Mouse (Mus musculus) ES-E14 (cell line): ENCODE results near the gene Robo2. TPM values are rescaled to one million over a fixed set of nuclear protein-coding genes. Genes with fewer than 3 reads are reported as not detected.

Experiments
- DNase-seq: peaks from one replicate; pipeline ENCODE4 v3.0.0-alpha.2; 2013; ENCODE audit warnings: low read depth, low spot score
- H3K27ac ChIP-seq: 2 replicates; pipeline ENCODE4 v1.5.1; 2012; ENCODE audit warnings: low read depth, mild to moderate bottlenecking, low read length, moderate library complexity, mixed read lengths; ENCODE audit not compliant: poor library complexity, insufficient read depth, severe bottlenecking
- H3K36me3 ChIP-seq: 2 replicates; pipeline ENCODE4 v1.6.1; 2012; ENCODE audit warnings: mild to moderate bottlenecking, low read length, moderate library complexity, mixed read lengths; ENCODE audit not compliant: control insufficient read depth, poor library complexity, insufficient read depth, severe bottlenecking
- H3K4me1 ChIP-seq, 2 experiments: fragments of 150-350 bp in 1 of 2; sonication (generic) in 1 of 2; 2 replicates each; pipeline ENCODE4 v1.6.1; 2012; ENCODE audit warnings: low read length in 2 of 2, mild to moderate bottlenecking in 1 of 2, mixed read lengths in 1 of 2; ENCODE audit not compliant: control insufficient read depth in 2 of 2, insufficient read depth in 2 of 2, poor library complexity in 1 of 2
- H3K4me3 ChIP-seq, 2 experiments: fragments of 150-350 bp in 1 of 2; sonication (generic) in 1 of 2; 2 replicates each; pipeline ENCODE4 v1.5.1; 2012; ENCODE audit warnings: low read length in 2 of 2, low read depth in 1 of 2, mild to moderate bottlenecking in 1 of 2, mixed read lengths in 1 of 2; ENCODE audit not compliant: insufficient read depth in 1 of 2, poor library complexity in 1 of 2, severe bottlenecking in 1 of 2
- H3K9ac ChIP-seq: 2 replicates; pipeline ENCODE4 v1.6.1; 2012; ENCODE audit warnings: low read depth, mild to moderate bottlenecking, low read length, mixed read lengths; ENCODE audit not compliant: poor library complexity, insufficient read depth, severe bottlenecking
- H3K9me3 ChIP-seq: fragments of 150-350 bp; sonication (generic); 2 replicates; pipeline ENCODE4 v1.6.1; 2012; ENCODE audit warnings: low read depth, mild to moderate bottlenecking, low read length; ENCODE audit not compliant: control insufficient read depth, insufficient read depth
- CHD2 ChIP-seq: IDR thresholded peaks from 2 replicates; pipeline ENCODE4 v1.6.1; 2014; ENCODE audit warnings: mild to moderate bottlenecking, low read depth, low read length, inconsistent platforms
- HCFC1 ChIP-seq: IDR thresholded peaks from 2 replicates; pipeline ENCODE4 v1.6.1; 2012; ENCODE audit warnings: low read length, inconsistent platforms, borderline replicate concordance; ENCODE audit not compliant: insufficient read depth
- MAFK ChIP-seq: IDR thresholded peaks from 2 replicates; pipeline ENCODE4 v1.6.1; 2014; ENCODE audit warnings: mild to moderate bottlenecking, low read depth, low read length, inconsistent platforms; ENCODE audit not compliant: insufficient read depth
- ZC3H11A ChIP-seq: IDR thresholded peaks from 2 replicates; pipeline ENCODE4 v1.6.1; 2012; ENCODE audit warnings: low read depth, mild to moderate bottlenecking, inconsistent platforms, low read length, borderline replicate concordance
- ZNF384 ChIP-seq: IDR thresholded peaks from 2 replicates; pipeline ENCODE4 v1.6.1; 2012; ENCODE audit warnings: low read depth, low read length, inconsistent platforms
- in situ Hi-C, 2 experiments: fragments of 600-800 bp; cut with MboI; formaldehyde crosslinking; loops; one replicate each; pipeline ENCODE4 v1.15.1; 2025; ENCODE audit warnings: low sequenced_read_pairs in 2 of 2, inconsistent platforms in 1 of 2; ENCODE audit not compliant: unreplicated experiment in 2 of 2
- total RNA-seq: library from RNA; depleted of rRNA; stranded (reverse); fragments of 300-350 nt; gene quantifications from 2 replicates; pipeline ENCODE4 v1.2.3, GENCODE M21; 2012

The Robo2 gene
- total RNA-seq, 1 experiment = 5.5 TPM

GRCm38 (mm10) chr16:74408566-74408965 is 3.1 kb downstream of the Robo2 start:
- TF ChIP-seq ZC3H11A = no peak
- no peak for TF ChIP-seq HCFC1
- H3K4me3 ChIP-seq = no peak overlapping the region

GRCm38 (mm10) chr16:74397291-74397690 is 14.3 kb downstream of the Robo2 start:
- no peak for DNase-seq
- H3K4me3 ChIP-seq = no peak overlapping the region
- no peak overlapping the region for H3K27ac ChIP-seq
- no peaks in the 10 kb centered on the region for H3K36me3 ChIP-seq
- TF ChIP-seq ZNF384 (no peak), ZC3H11A (no peak), MAFK (no peak), CHD2 (no peak), HCFC1 (no peak)
- no peaks in the 10 kb centered on the region for H3K9me3 ChIP-seq
- H3K9ac ChIP-seq = no peak overlapping the region
- H3K4me1 ChIP-seq = no peaks in the 10 kb centered on the region
- in situ Hi-C loops = no loop called here

More at GRCm38 (mm10) chr16:74408566-74408965, 3.1 kb downstream of the Robo2 start:
- Histone ChIP-seq H3K27ac (no peak overlapping the region), H3K9ac (no peak overlapping the region), H3K4me1 (no peaks in the 10 kb centered on the region; a peak in 1 of 4 replicates), H3K9me3 (no peaks in the 10 kb centered on the region), H3K36me3 (no peaks in the 10 kb centered on the region)
- in situ Hi-C loops = no loop called here
- DNase-seq = no peak

- H3K4me1 ChIP-seq = no peaks in the 10 kb centered on the region
Observed at GRCm38 (mm10) chr16:74395678-74396077, 15.9 kb downstream of the Robo2 start.

GRCm38 (mm10) chr16:74379458-74379857 is 32.2 kb downstream of the Robo2 start:
- no peak overlapping the region for H3K27ac ChIP-seq
- no peak overlapping the region for H3K4me3 ChIP-seq
- H3K9me3 ChIP-seq = no peaks in the 10 kb centered on the region
- in situ Hi-C loops = no loop called here
- H3K9ac ChIP-seq = no peak overlapping the region
- H3K4me1 ChIP-seq = 0 out of 4 replicates have a peak, but pooled peaks cover 0 to 2% of the 10 kb centered on the region in 2 experiments
- DNase-seq = no peak
- H3K36me3 ChIP-seq = no peaks in the 10 kb centered on the region
- no peak for TF ChIP-seq MAFK
- no peak for TF ChIP-seq CHD2
- no peak for TF ChIP-seq HCFC1
- no peak for TF ChIP-seq ZC3H11A
- TF ChIP-seq ZNF384 = no peak

More at GRCm38 (mm10) chr16:74395678-74396077, 15.9 kb downstream of the Robo2 start:
- Histone ChIP-seq H3K9me3 (no peaks in the 10 kb centered on the region), H3K4me3 (no peak overlapping the region), H3K27ac (no peak overlapping the region), H3K36me3 (no peaks in the 10 kb centered on the region), H3K9ac (no peak overlapping the region)
- no peak for TF ChIP-seq HCFC1
- TF ChIP-seq ZNF384 = no peak
- no peak for TF ChIP-seq MAFK
- TF ChIP-seq CHD2 = no peak
- TF ChIP-seq ZC3H11A = no peak
- DNase-seq = no peak
- in situ Hi-C loops = no loop called here
